Mouse (Mus musculus): ENCODE results near the gene Kif1a. TPM values are rescaled to one million over a fixed set of nuclear protein-coding genes. Genes with fewer than 3 reads are reported as not detected.

Gene Kif1a
- total RNA-seq, 1 experiment = 10.2 TPM

- H3K36me3 ChIP-seq (ENCODE audit: control insufficient read depth, insufficient read depth, low read length, poor library complexity, severe bottlenecking) = no peaks in the 10 kb centered on the region
- no peak overlapping the region for H3K27ac ChIP-seq (ENCODE audit: insufficient read depth, low read depth, low read length, poor library complexity, severe bottlenecking)
- in situ Hi-C loops (cut with MboI; ENCODE audit: low sequenced_read_pairs in 2 of 2, unreplicated experiment in 2 of 2) = no loop called here
- no peak for DNase-seq (ENCODE audit: low read depth, low spot score)
- H3K4me1 ChIP-seq (ENCODE audit: control insufficient read depth in 2 of 2, insufficient read depth in 2 of 2, low read length in 2 of 2, poor library complexity in 1 of 2) = no peaks in the 10 kb centered on the region; a peak in 1 of 4 replicates
- no peaks in the 10 kb centered on the region for H3K9me3 ChIP-seq (ENCODE audit: control insufficient read depth, insufficient read depth, low read depth, low read length)
- no peak overlapping the region for H3K9ac ChIP-seq (ENCODE audit: insufficient read depth, low read depth, low read length, poor library complexity, severe bottlenecking)
- H3K4me3 ChIP-seq (ENCODE audit: insufficient read depth in 1 of 2, low read depth in 1 of 2, low read length in 2 of 2, poor library complexity in 1 of 2, severe bottlenecking in 1 of 2) = no peak overlapping the region
- TF ChIP-seq ZNF384 (IDR thresholded peaks at IDR 0.05; ENCODE audit: low read depth, low read length) = no peak
- TF ChIP-seq ZC3H11A (IDR thresholded peaks at IDR 0.05; ENCODE audit: borderline replicate concordance, low read depth, low read length) = no peak
- TF ChIP-seq CHD2 (IDR thresholded peaks at IDR 0.05; ENCODE audit: low read depth, low read length) = no peak
- TF ChIP-seq HCFC1 (IDR thresholded peaks at IDR 0.05; ENCODE audit: borderline replicate concordance, insufficient read depth, low read length) = no peak
- no peak for TF ChIP-seq MAFK (IDR thresholded peaks at IDR 0.05; ENCODE audit: insufficient read depth, low read depth, low read length)
Observed at GRCm38 (mm10) chr1:93138534-93138933, 36.8 kb upstream of the Kif1a start.

GRCm38 (mm10) chr1:93135036-93135526 lies 33.3 kb upstream of the Kif1a start, which contains the start of gene Agxt:
Agxt (plus strand) TSS chr1:93135240.
- TF ChIP-seq MAFK (IDR thresholded peaks at IDR 0.05; ENCODE audit: insufficient read depth, low read depth, low read length) (no peak), HCFC1 (IDR thresholded peaks at IDR 0.05; ENCODE audit: borderline replicate concordance, insufficient read depth, low read length) (no peak), CHD2 (IDR thresholded peaks at IDR 0.05; ENCODE audit: low read depth, low read length) (no peak), ZC3H11A (IDR thresholded peaks at IDR 0.05; ENCODE audit: borderline replicate concordance, low read depth, low read length) (no peak), ZNF384 (IDR thresholded peaks at IDR 0.05; ENCODE audit: low read depth, low read length) (no peak)
- H3K4me1 ChIP-seq (ENCODE audit: control insufficient read depth in 2 of 2, insufficient read depth in 2 of 2, low read length in 2 of 2, poor library complexity in 1 of 2) = no peaks in the 10 kb centered on the region; a peak in 1 of 4 replicates
- no peak for DNase-seq (ENCODE audit: low read depth, low spot score)
- no peak within 1 kb of the TSS for H3K27ac ChIP-seq (ENCODE audit: insufficient read depth, low read depth, low read length, poor library complexity, severe bottlenecking)
- H3K9me3 ChIP-seq (ENCODE audit: control insufficient read depth, insufficient read depth, low read depth, low read length) = no peaks in the 10 kb centered on the region
- 0 out of 2 replicates have a peak within 1 kb of the TSS, but pooled peaks have one; percentile 7 for H3K9ac ChIP-seq (ENCODE audit: insufficient read depth, low read depth, low read length, poor library complexity, severe bottlenecking)
- no peaks in the 10 kb centered on the region for H3K36me3 ChIP-seq (ENCODE audit: control insufficient read depth, insufficient read depth, low read length, poor library complexity, severe bottlenecking)
- peak within 1 kb of the TSS in 1 of 2 experiments; percentile 26; a peak in 1 of 4 replicates for H3K4me3 ChIP-seq (ENCODE audit: insufficient read depth in 1 of 2, low read depth in 1 of 2, low read length in 2 of 2, poor library complexity in 1 of 2, severe bottlenecking in 1 of 2)
- in situ Hi-C loops (cut with MboI; ENCODE audit: low sequenced_read_pairs in 2 of 2, unreplicated experiment in 2 of 2) = no loop called here

DNA sequence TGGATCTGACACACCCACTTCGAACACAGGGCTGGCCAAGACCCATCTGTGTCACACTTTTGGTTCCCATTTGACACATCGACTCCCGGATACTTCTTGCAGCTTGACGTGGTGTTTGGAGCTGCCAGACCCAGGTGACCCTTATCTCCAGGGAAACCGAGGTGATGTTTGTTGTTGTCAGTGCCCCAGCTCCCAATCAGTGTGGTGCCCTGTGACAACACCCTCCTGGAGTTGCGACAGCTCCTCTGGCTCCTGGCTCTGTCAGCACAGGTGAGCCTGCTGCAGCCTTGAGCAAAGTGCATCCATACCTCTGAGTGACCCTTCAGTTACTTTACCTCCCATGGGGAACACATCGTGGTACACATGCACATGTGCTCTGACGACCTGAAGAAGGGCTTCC lies 30.9 kb upstream of the Kif1a start:
- TF ChIP-seq ZNF384 (IDR thresholded peaks at IDR 0.05; ENCODE audit: low read depth, low read length) = no peak
- TF ChIP-seq MAFK (IDR thresholded peaks at IDR 0.05; ENCODE audit: insufficient read depth, low read depth, low read length) = no peak
- TF ChIP-seq ZC3H11A (IDR thresholded peaks at IDR 0.05; ENCODE audit: borderline replicate concordance, low read depth, low read length) = no peak
- TF ChIP-seq HCFC1 (IDR thresholded peaks at IDR 0.05; ENCODE audit: borderline replicate concordance, insufficient read depth, low read length) = no peak
- TF ChIP-seq CHD2 (IDR thresholded peaks at IDR 0.05; ENCODE audit: low read depth, low read length) = no peak
- Histone ChIP-seq H3K9ac (ENCODE audit: insufficient read depth, low read depth, low read length, poor library complexity, severe bottlenecking) (no peak overlapping the region), H3K27ac (ENCODE audit: insufficient read depth, low read depth, low read length, poor library complexity, severe bottlenecking) (no peak overlapping the region), H3K36me3 (ENCODE audit: control insufficient read depth, insufficient read depth, low read length, poor library complexity, severe bottlenecking) (no peaks in the 10 kb centered on the region), H3K4me1 (ENCODE audit: control insufficient read depth in 2 of 2, insufficient read depth in 2 of 2, low read length in 2 of 2, poor library complexity in 1 of 2) (no peaks in the 10 kb centered on the region; a peak in 1 of 4 replicates), H3K9me3 (ENCODE audit: control insufficient read depth, insufficient read depth, low read depth, low read length) (no peaks in the 10 kb centered on the region), H3K4me3 (ENCODE audit: insufficient read depth in 1 of 2, low read depth in 1 of 2, low read length in 2 of 2, poor library complexity in 1 of 2, severe bottlenecking in 1 of 2) (no peak overlapping the region)
- in situ Hi-C loops (cut with MboI; ENCODE audit: low sequenced_read_pairs in 2 of 2, unreplicated experiment in 2 of 2) = no loop called here
- DNase-seq (ENCODE audit: low read depth, low spot score) = no peak

DNA sequence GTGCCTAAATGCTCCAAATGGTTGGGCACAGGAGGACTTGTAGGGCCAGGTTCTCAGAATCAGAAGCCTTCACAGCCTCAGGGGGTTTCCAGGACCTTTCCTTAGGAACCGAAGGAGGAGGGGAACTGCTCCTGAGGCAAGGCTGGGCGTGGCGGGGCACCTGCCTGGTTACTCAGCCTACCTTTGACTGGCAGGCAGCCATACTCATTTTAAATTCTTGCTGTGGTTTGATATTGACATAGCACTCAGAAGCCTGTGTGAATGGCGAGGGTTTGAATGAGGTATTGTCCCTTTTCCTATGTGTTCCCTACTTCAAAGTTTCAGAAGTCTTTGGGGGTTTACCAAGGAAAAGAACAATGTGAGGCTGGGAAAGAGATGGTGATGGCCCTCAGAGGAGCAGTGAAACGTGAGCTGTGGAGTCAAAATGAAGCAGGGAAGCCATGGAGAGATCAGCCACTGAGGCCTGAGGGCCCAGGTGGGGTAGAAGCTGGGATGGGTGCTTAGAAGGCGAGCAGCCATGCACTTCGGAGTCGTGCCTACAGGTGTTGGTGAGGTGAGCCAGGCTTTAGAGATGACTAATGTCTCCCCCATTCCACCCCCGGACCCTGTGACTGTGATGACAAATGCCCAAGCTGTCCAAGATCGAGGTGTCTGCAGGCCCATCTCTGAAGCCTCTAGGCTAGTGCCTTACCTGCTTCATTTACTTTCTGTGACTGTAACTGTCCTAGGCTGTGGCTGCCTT lies 28.7 kb upstream of the Kif1a start:
- Histone ChIP-seq H3K4me3 (ENCODE audit: insufficient read depth in 1 of 2, low read depth in 1 of 2, low read length in 2 of 2, poor library complexity in 1 of 2, severe bottlenecking in 1 of 2) (no peak overlapping the region), H3K9me3 (ENCODE audit: control insufficient read depth, insufficient read depth, low read depth, low read length) (no peaks in the 10 kb centered on the region), H3K36me3 (ENCODE audit: control insufficient read depth, insufficient read depth, low read length, poor library complexity, severe bottlenecking) (no peaks in the 10 kb centered on the region), H3K9ac (ENCODE audit: insufficient read depth, low read depth, low read length, poor library complexity, severe bottlenecking) (no peak overlapping the region), H3K4me1 (ENCODE audit: control insufficient read depth in 2 of 2, insufficient read depth in 2 of 2, low read length in 2 of 2, poor library complexity in 1 of 2) (no peaks in the 10 kb centered on the region; a peak in 1 of 4 replicates), H3K27ac (ENCODE audit: insufficient read depth, low read depth, low read length, poor library complexity, severe bottlenecking) (no peak overlapping the region)
- in situ Hi-C loops (cut with MboI; ENCODE audit: low sequenced_read_pairs in 2 of 2, unreplicated experiment in 2 of 2) = no loop called here
- TF ChIP-seq HCFC1 (IDR thresholded peaks at IDR 0.05; ENCODE audit: borderline replicate concordance, insufficient read depth, low read length) (no peak), MAFK (IDR thresholded peaks at IDR 0.05; ENCODE audit: insufficient read depth, low read depth, low read length) (no peak), ZC3H11A (IDR thresholded peaks at IDR 0.05; ENCODE audit: borderline replicate concordance, low read depth, low read length) (no peak), ZNF384 (IDR thresholded peaks at IDR 0.05; ENCODE audit: low read depth, low read length) (no peak), CHD2 (IDR thresholded peaks at IDR 0.05; ENCODE audit: low read depth, low read length) (no peak)
- DNase-seq (ENCODE audit: low read depth, low spot score) = no peak

Data from ES-E14 (cell line).